Mouse (Mus musculus) testis, adult 2 months (tissue): ENCODE measurements around the gene Bbs9. TPM values are rescaled to one million over a fixed set of nuclear protein-coding genes. Genes with fewer than 3 reads are reported as not detected.
"Not testable (repeated sequence)": the region's sequence is repeated elsewhere in the genome, so short reads cannot be mapped to it uniquely, and the experiment has no call there.

Source experiments
- H3K27ac ChIP-seq: fragments of 200-500 bp; 2 replicates; pipeline ENCODE4 v1.5.1; 2012; ENCODE audit warnings: low read depth, low read length; ENCODE audit not compliant: control insufficient read depth, insufficient read depth
- H3K27me3 ChIP-seq: fragments of 200-500 bp; 2 replicates; pipeline ENCODE4 v1.6.1; 2012; ENCODE audit warnings: mild to moderate bottlenecking, low read length, moderate library complexity; ENCODE audit not compliant: control insufficient read depth, insufficient read depth
- H3K36me3 ChIP-seq: fragments of 200-500 bp; 2 replicates; pipeline ENCODE4 v1.6.1; 2012; ENCODE audit warnings: mild to moderate bottlenecking, low read length; ENCODE audit not compliant: control insufficient read depth, insufficient read depth
- H3K4me1 ChIP-seq: fragments of 200-500 bp; 2 replicates; pipeline ENCODE4 v1.6.1; 2012; ENCODE audit warnings: low read length; ENCODE audit not compliant: control insufficient read depth, insufficient read depth
- H3K4me3 ChIP-seq: fragments of 200-500 bp; 2 replicates; pipeline ENCODE4 v1.5.1; 2012; ENCODE audit warnings: low read depth, mild to moderate bottlenecking, low read length, moderate library complexity, mixed read lengths; ENCODE audit not compliant: control insufficient read depth
- CTCF ChIP-seq: fragments of 200-500 bp; IDR thresholded peaks from 2 replicates; pipeline ENCODE4 v1.5.1; 2012; ENCODE audit warnings: low read depth, mild to moderate bottlenecking, inconsistent platforms, low read length, moderate library complexity; ENCODE audit not compliant: control insufficient read depth, insufficient read depth, insufficient replicate concordance
- POLR2A ChIP-seq: fragments of 200-500 bp; IDR thresholded peaks from 2 replicates; pipeline ENCODE4 v1.6.1; 2012; ENCODE audit warnings: low read depth, mild to moderate bottlenecking, inconsistent platforms, low read length, moderate library complexity; ENCODE audit not compliant: control insufficient read depth
- polyA plus RNA-seq: library from polyadenylated mRNA; depleted of rRNA; stranded (reverse); fragments of >200 nt; gene quantifications from 2 replicates; pipeline ENCODE4 v1.2.3, GENCODE M21; 2012

The Bbs9 gene
- polyA plus RNA-seq, 1 experiment: 55.3 TPM

DNA sequence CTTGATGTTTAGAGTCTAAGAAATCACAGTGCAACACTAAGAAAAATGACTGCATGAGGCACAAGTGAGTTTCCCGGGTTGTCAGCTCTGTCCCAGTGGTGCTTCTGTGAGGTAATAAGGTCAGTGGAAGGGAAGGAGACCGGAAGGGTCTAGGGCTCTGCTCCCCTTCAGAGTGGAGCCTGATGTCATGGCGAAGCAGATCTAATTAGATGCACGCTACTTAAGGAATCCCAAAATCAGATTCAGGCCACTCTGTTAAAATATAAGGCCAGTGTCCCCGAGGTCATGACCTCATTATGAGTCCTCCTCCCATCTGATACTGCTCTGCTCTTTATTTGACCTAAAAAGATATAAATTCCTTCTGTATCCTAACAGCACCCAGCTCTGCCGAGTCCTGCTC, 361.5 kb downstream of the Bbs9 start:
- H3K27me3 ChIP-seq: no peaks in the 10 kb centered on the region
- H3K4me1 ChIP-seq: no peaks in the 10 kb centered on the region
- no peak for TF ChIP-seq POLR2A
- no peak for TF ChIP-seq CTCF
- H3K4me3 ChIP-seq: no peak overlapping the region
- no peak overlapping the region for H3K27ac ChIP-seq
- H3K36me3 ChIP-seq: no peaks in the 10 kb centered on the region

DNA sequence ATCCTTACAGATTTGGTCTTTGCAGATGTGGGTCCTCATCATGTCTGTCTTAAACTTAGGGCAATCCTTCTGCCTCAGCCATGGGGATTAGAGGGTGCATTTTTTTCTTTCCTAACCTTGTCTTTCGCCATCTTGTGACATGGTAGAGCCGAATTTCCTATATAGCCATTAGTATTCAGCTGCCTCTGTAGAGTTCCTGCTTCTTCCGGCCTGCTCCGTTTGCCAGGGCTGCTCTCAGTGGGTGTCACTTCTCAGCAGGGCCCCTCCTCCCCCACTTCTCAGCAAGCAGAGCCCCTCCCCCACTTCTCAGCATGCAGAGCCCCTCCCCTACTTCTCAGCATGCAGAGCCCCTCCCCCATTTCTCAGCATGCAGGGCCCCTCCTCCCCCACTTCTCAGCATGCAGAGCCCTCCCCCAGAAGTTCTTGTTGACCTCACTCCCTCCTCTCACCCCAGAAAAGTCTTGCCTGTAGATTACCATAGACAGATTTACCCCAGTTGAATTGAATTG, 362.2 kb downstream of the Bbs9 start:
- Histone ChIP-seq H3K4me1 (no peaks in the 10 kb centered on the region), H3K27ac (no peak overlapping the region), H3K4me3 (no peak overlapping the region), H3K27me3 (no peaks in the 10 kb centered on the region), H3K36me3 (no peaks in the 10 kb centered on the region)
- no peak for TF ChIP-seq POLR2A
- no peak for TF ChIP-seq CTCF

DNA sequence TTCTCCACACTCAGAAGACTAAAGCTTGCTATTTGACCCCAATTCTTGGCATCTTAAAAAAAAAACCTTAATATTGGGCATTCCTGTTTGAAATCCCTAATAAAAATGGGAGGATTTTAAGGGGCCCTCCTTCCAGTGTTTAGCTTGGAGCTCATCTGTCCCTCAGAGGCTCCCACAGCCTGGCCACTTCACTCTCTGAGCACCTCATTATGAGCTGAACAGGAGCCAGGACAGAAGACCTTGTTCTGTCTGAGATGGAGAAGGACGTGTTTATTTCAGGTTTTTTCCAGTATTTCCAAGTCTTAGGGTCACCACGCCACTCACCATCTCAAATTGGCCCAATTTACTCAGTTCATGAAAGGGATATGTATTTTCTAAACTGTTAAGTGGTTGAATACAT, 370.5 kb downstream of the Bbs9 start:
- Histone ChIP-seq H3K27ac (no peak overlapping the region), H3K27me3 (no peaks in the 10 kb centered on the region), H3K4me3 (no peak overlapping the region), H3K36me3 (no peaks in the 10 kb centered on the region), H3K4me1 (no peaks in the 10 kb centered on the region)
- TF ChIP-seq CTCF: no peak
- TF ChIP-seq POLR2A: no peak

DNA sequence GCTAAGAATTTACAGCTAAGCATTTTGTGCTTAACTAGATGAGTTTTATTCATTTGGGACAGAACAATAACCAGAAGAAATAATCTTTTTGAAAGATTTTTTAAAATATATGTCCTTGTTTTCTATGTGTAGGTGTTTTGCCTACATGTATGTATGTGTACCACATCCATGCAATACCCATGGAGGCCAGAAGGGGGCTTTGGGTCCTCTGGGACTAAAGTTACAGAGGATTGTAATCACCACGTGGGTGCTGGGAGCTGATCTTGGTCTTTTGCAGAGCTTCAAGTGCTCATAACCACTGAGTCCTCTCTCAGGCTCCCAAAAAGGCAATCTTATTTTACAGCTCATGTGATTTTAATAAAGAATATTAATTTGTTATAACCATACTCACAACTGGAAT, 371.3 kb downstream of the Bbs9 start:
- Histone ChIP-seq H3K4me3 (no peak overlapping the region), H3K4me1 (no peaks in the 10 kb centered on the region), H3K27ac (no peak overlapping the region), H3K36me3 (no peaks in the 10 kb centered on the region), H3K27me3 (no peaks in the 10 kb centered on the region)
- TF ChIP-seq CTCF: no peak

DNA sequence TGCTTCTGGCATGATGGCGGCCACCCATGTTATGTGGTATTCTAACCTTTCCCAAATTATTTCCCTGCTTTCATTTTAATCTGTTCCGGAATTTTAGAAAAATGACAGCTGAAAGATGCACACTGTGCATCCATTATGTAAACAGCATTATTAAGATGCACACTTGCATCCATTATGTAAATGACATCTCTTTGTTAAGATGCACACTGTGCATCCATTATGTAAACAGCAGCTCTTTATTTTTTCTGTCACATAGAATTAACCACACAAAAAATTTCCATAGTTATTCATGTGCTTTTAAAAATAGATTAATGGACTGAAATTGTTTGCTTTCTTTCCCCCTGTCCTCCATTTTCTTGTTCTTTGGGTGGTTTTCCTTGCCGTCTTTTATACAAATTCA, 373.3 kb downstream of the Bbs9 start:
- Histone ChIP-seq H3K27ac (no peak overlapping the region), H3K36me3 (no peaks in the 10 kb centered on the region), H3K4me1 (no peaks in the 10 kb centered on the region), H3K4me3 (no peak overlapping the region), H3K27me3 (no peaks in the 10 kb centered on the region)
- TF ChIP-seq POLR2A (no peak), CTCF (no peak)

DNA sequence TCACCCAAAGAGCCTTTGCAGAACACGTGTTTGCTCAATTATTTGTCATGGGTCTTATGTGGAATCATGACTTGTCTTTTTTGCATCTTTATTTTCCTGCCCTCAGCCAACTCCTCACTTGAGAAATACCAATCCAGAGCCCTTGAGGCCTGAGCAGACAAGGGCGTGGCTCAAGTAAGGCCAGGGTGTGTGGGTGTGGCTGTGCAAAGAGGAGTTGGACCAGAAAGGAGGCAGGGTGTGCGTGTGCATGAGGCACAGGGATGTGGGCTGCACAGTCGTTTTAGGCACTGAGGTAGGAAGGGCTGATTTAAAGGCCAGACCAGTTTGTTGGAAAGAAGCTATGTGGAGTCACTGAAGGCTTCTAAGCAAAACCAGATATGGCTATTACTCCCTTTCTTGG, 373.7 kb downstream of the Bbs9 start:
- no peak overlapping the region for H3K27ac ChIP-seq
- H3K4me1 ChIP-seq: no peaks in the 10 kb centered on the region
- TF ChIP-seq CTCF (no peak), POLR2A (no peak)
- H3K27me3 ChIP-seq: no peaks in the 10 kb centered on the region
- H3K36me3 ChIP-seq: no peaks in the 10 kb centered on the region
- H3K4me3 ChIP-seq: no peak overlapping the region

DNA sequence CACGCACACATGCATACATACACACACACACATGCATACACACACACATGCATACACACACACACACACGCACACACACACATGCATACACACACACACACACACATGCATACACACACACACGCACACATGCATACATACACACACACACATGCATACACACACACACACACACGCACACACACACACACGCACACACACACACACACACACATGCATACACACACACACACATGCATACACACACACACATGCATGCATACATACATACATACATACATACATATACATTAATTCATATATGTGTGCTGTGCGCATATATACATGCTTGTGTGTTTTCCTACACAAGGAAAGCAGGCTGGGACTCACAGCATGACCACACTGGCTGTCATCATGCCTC, 393.6 kb downstream of the Bbs9 start:
- not testable (repeated sequence) for H3K27me3 ChIP-seq, H3K4me1 ChIP-seq, H3K36me3 ChIP-seq, H3K4me3 ChIP-seq, H3K27ac ChIP-seq

DNA sequence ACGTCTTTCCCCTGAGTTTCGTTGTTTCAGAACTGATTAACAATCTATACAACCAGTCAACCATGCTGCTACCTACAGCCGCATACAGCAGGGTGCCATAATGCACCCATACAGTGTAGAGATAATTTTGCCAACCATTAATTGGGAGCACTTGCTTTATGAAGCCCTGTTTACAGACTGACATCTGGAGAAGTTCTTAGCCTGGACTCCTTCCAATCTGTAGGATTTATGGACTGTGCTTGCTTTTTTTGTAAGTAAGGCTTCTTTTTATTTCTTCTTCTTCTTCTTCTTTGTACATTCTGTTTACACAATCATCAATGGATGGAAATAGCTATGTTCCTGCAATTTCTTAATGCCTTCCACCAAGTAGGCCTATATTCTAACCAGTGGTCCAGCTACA, 395.1 kb downstream of the Bbs9 start:
- Histone ChIP-seq H3K4me1 (no peaks in the 10 kb centered on the region), H3K27ac (no peak overlapping the region), H3K36me3 (no peaks in the 10 kb centered on the region), H3K27me3 (no peaks in the 10 kb centered on the region), H3K4me3 (no peak overlapping the region)
- TF ChIP-seq POLR2A: no peak
- TF ChIP-seq CTCF: no peak
